Mouse (Mus musculus): ENCODE data around the gene Olfr1133. TPM values are rescaled to one million over a fixed set of nuclear protein-coding genes. Genes with fewer than 3 reads are reported as not detected.
"Not testable (repeated sequence)": the region's sequence is repeated elsewhere in the genome, so short reads cannot be mapped to it uniquely, and the experiment has no call there.

Gene Olfr1133
- total and polyA plus RNA-seq, 2 experiments, result not detected

DNA sequence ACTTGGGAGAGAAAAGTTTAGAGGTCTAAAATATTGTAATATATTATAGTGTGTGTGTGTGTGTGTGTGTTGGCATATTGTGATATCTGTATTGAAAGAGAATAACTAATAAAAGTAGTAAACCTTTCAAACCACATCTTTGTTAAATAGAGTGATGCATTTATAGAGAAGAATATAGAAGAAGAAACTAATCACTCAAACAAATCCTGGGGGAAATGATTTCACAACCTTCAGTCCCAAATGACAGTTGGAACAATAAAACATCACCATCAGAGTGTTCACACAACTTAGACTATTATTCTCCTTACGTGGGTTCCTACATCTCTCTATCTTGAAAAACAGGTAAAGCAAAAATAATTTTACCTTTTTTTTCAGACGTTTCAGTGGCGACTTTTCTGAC lies 20.4 kb downstream of the Olfr1133 start, which contains the start of gene Olfr1131:
Gene Olfr1131, plus strand, starts transcription at position 301 of the 400 bp plus-strand sequence.
- Histone ChIP-seq H3K4me1 (ENCODE audit: control insufficient read depth, insufficient read depth, low read length) (no peaks in the 10 kb centered on the region), H3K27me3 (ENCODE audit: control insufficient read depth, insufficient read depth, low read length) (no peaks in the 10 kb centered on the region), H3K36me3 (ENCODE audit: control insufficient read depth, insufficient read depth, low read length) (no peaks in the 10 kb centered on the region), H3K9ac (ENCODE audit: low read depth, low read length) (no peak within 1 kb of the TSS), H3K4me3 (ENCODE audit: insufficient read depth, low read depth, low read length) (no peak within 1 kb of the TSS), H3K79me2 (ENCODE audit: control insufficient read depth, insufficient read depth, low read length) (no peaks in the 10 kb centered on the region), H3K27ac (replicated peaks; ENCODE audit: insufficient read depth, low read depth, low read length) (no peak within 1 kb of the TSS)
- no peak for DNase-seq (ENCODE audit: extremely low read depth, low read depth, low spot score)
- TF ChIP-seq POLR2A (IDR thresholded peaks at IDR 0.05; ENCODE audit: extremely low read depth, insufficient read depth, low read length), result no peak
- TF ChIP-seq CTCF (IDR thresholded peaks at IDR 0.05; ENCODE audit: low read depth, low read length), result no peak
- WGBS, result 53% methylated on average over 3 of the region's 3 CpGs

- H3K36me3 ChIP-seq (ENCODE audit: control insufficient read depth, insufficient read depth, low read length); H3K9ac ChIP-seq (ENCODE audit: low read depth, low read length); H3K27ac ChIP-seq (replicated peaks; ENCODE audit: insufficient read depth, low read depth, low read length); H3K79me2 ChIP-seq (ENCODE audit: control insufficient read depth, insufficient read depth, low read length); H3K4me1 ChIP-seq (ENCODE audit: control insufficient read depth, insufficient read depth, low read length); H3K27me3 ChIP-seq (ENCODE audit: control insufficient read depth, insufficient read depth, low read length); H3K4me3 ChIP-seq (ENCODE audit: insufficient read depth, low read depth, low read length); DNase-seq (ENCODE audit: extremely low read depth, low read depth, low spot score): not testable (repeated sequence)
Measured at GRCm38 (mm10) chr2:87605912-87606311, 41.3 kb downstream of the Olfr1133 start, which contains the start of gene Olfr1130. Gene Olfr1130, plus strand, starts transcription at chr2:87606212.

Other genes starting within 250 kb of the Olfr1133 start
- not detected in 2 replicates for gene Olfr1123, start 230.7 kb downstream of the Olfr1133 start, total RNA-seq (2014; rRNA removed)
- gene Olfr1123, start 230.7 kb downstream of the Olfr1133 start, polyA plus RNA-seq (2012; rRNA removed), result not detected in 2 replicates
- not detected in 2 replicates for gene Olfr1124, start 217.1 kb downstream of the Olfr1133 start, total RNA-seq (2014; rRNA removed)
- gene Olfr1124, start 217.1 kb downstream of the Olfr1133 start, polyA plus RNA-seq (2012; rRNA removed), result not detected in 2 replicates
- gene Olfr1126, start 193.4 kb downstream of the Olfr1133 start, total RNA-seq (2014; rRNA removed), result not detected in 2 replicates
- gene Olfr1126, start 193.4 kb downstream of the Olfr1133 start, polyA plus RNA-seq (2012; rRNA removed), result not detected in 2 replicates
- not detected in 2 replicates for gene Pramel7, start 150.3 kb downstream of the Olfr1133 start, total RNA-seq (2014; rRNA removed)
- not detected in 2 replicates for gene Pramel7, start 150.3 kb downstream of the Olfr1133 start, polyA plus RNA-seq (2012; rRNA removed)
- gene Pramel6, start 140.8 kb downstream of the Olfr1133 start, total RNA-seq (2014; rRNA removed), result not detected in 2 replicates
- not detected in 2 replicates for gene Pramel6, start 140.8 kb downstream of the Olfr1133 start, polyA plus RNA-seq (2012; rRNA removed)
- not detected in 2 replicates for gene Olfr153, start 115.6 kb downstream of the Olfr1133 start, total RNA-seq (2014; rRNA removed)
- gene Olfr153, start 115.6 kb downstream of the Olfr1133 start, polyA plus RNA-seq (2012; rRNA removed), result not detected in 2 replicates
- gene Olfr1128, start 101.8 kb downstream of the Olfr1133 start, total RNA-seq (2014; rRNA removed), result not detected in 2 replicates
- not detected in 2 replicates for gene Olfr1128, start 101.8 kb downstream of the Olfr1133 start, polyA plus RNA-seq (2012; rRNA removed)
- gene Olfr1129, start 73.5 kb downstream of the Olfr1133 start, total RNA-seq (2014; rRNA removed), result not detected in 2 replicates
- gene Olfr1129, start 73.5 kb downstream of the Olfr1133 start, polyA plus RNA-seq (2012; rRNA removed), result not detected in 2 replicates
- gene Olfr1130, start 41.2 kb downstream of the Olfr1133 start, total RNA-seq (2014; rRNA removed), result not detected in 2 replicates
- not detected in 2 replicates for gene Olfr1130, start 41.2 kb downstream of the Olfr1133 start, polyA plus RNA-seq (2012; rRNA removed)
- gene Olfr1131, start 20.3 kb downstream of the Olfr1133 start, total RNA-seq (2014; rRNA removed), result not detected in 2 replicates
- not detected in 2 replicates for gene Olfr1131, start 20.3 kb downstream of the Olfr1133 start, polyA plus RNA-seq (2012; rRNA removed)
- not detected in 2 replicates for gene Olfr1132, start 9.8 kb downstream of the Olfr1133 start, total RNA-seq (2014; rRNA removed)
- gene Olfr1132, start 9.8 kb downstream of the Olfr1133 start, polyA plus RNA-seq (2012; rRNA removed), result not detected in 2 replicates
- gene Olfr1134, start 11.1 kb upstream of the Olfr1133 start, total RNA-seq (2014; rRNA removed), result not detected in 2 replicates
- gene Olfr1134, start 11.1 kb upstream of the Olfr1133 start, polyA plus RNA-seq (2012; rRNA removed), result not detected in 2 replicates
- gene Olfr1135, start 26.3 kb upstream of the Olfr1133 start, total RNA-seq (2014; rRNA removed), result not detected in 2 replicates
- not detected in 2 replicates for gene Olfr1135, start 26.3 kb upstream of the Olfr1133 start, polyA plus RNA-seq (2012; rRNA removed)
- not detected in 2 replicates for gene Olfr1136, start 46.6 kb upstream of the Olfr1133 start, total RNA-seq (2014; rRNA removed)
- gene Olfr1136, start 46.6 kb upstream of the Olfr1133 start, polyA plus RNA-seq (2012; rRNA removed), result not detected in 2 replicates
- not detected in 2 replicates for gene Olfr1137, start 65.8 kb upstream of the Olfr1133 start, total RNA-seq (2014; rRNA removed)
- gene Olfr1137, start 65.8 kb upstream of the Olfr1133 start, polyA plus RNA-seq (2012; rRNA removed), result not detected in 2 replicates
- gene Olfr1138, start 92.6 kb upstream of the Olfr1133 start, total RNA-seq (2014; rRNA removed), result not detected in 2 replicates
- gene Olfr1138, start 92.6 kb upstream of the Olfr1133 start, polyA plus RNA-seq (2012; rRNA removed), result not detected in 2 replicates
- gene Olfr1140, start 96.4 kb upstream of the Olfr1133 start, total RNA-seq (2014; rRNA removed), result not detected in 2 replicates
- not detected in 2 replicates for gene Olfr1140, start 96.4 kb upstream of the Olfr1133 start, polyA plus RNA-seq (2012; rRNA removed)
- gene Olfr1141, start 106.6 kb upstream of the Olfr1133 start, total RNA-seq (2014; rRNA removed), result not detected in 2 replicates
- not detected in 2 replicates for gene Olfr1141, start 106.6 kb upstream of the Olfr1133 start, polyA plus RNA-seq (2012; rRNA removed)
- gene Olfr152, start 132.1 kb upstream of the Olfr1133 start, total RNA-seq (2014; rRNA removed), result not detected in 2 replicates
- not detected in 2 replicates for gene Olfr152, start 132.1 kb upstream of the Olfr1133 start, polyA plus RNA-seq (2012; rRNA removed)
- not detected in 2 replicates for gene Olfr1143, start 153.2 kb upstream of the Olfr1133 start, total RNA-seq (2014; rRNA removed)
- not detected in 2 replicates for gene Olfr1143, start 153.2 kb upstream of the Olfr1133 start, polyA plus RNA-seq (2012; rRNA removed)
- not detected in 2 replicates for gene Olfr1145, start 162.4 kb upstream of the Olfr1133 start, total RNA-seq (2014; rRNA removed)
- gene Olfr1145, start 162.4 kb upstream of the Olfr1133 start, polyA plus RNA-seq (2012; rRNA removed), result not detected in 2 replicates
- not detected in 2 replicates for gene Olfr1148, start 183.2 kb upstream of the Olfr1133 start, total RNA-seq (2014; rRNA removed)
- not detected in 2 replicates for gene Olfr1148, start 183.2 kb upstream of the Olfr1133 start, polyA plus RNA-seq (2012; rRNA removed)
- not detected in 2 replicates for gene Olfr1150-ps1, start 196.6 kb upstream of the Olfr1133 start, total RNA-seq (2014; rRNA removed)
- gene Olfr1150-ps1, start 196.6 kb upstream of the Olfr1133 start, polyA plus RNA-seq (2012; rRNA removed), result not detected in 2 replicates
- gene Olfr1151, start 208.5 kb upstream of the Olfr1133 start, total RNA-seq (2014; rRNA removed), result not detected in 2 replicates
- not detected in 2 replicates for gene Olfr1151, start 208.5 kb upstream of the Olfr1133 start, polyA plus RNA-seq (2012; rRNA removed)
- gene Olfr1152, start 219.1 kb upstream of the Olfr1133 start, total RNA-seq (2014; rRNA removed), result not detected in 2 replicates
- gene Olfr1152, start 219.1 kb upstream of the Olfr1133 start, polyA plus RNA-seq (2012; rRNA removed), result not detected in 2 replicates
- gene Olfr1153, start 247.6 kb upstream of the Olfr1133 start, total RNA-seq (2014; rRNA removed), result not detected in 2 replicates
- gene Olfr1153, start 247.6 kb upstream of the Olfr1133 start, polyA plus RNA-seq (2012; rRNA removed), result not detected in 2 replicates